Comparison of ENCODE assay signal across 8 mouse cellular contexts in the genomic region with DNA sequence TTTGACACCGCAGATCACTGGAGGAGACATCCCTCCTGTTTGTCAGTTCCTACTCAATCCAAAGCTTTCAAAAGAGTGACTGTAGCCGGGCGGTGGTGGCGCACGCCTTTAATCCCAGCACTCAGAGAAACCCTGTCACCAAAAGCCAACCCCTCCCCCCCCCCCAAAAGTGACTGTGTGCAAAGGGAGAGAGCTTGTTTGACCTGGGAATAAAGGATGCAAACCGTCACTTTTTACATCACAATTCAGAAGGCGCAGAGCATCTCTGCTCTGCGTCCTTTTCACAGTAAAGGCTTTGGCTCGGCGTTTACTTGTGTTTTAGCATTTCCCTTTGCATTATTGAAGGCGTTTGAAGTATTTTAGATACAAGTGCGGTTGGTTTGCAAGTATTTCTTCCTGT. TPM values are rescaled to one million over a fixed set of nuclear protein-coding genes. Genes with fewer than 3 reads are reported as not detected.
DNase-seq lines count a peak whose midpoint lies in the region; ATAC-seq lines count a peak whose summit lies in the region.
"Had no signal": no experiment of that assay in that cellular context is flagged by ENCODE, and none has a peak within 500 bp of the region (broad histone marks: within the 10 kb centered on the region; RNA-seq: fewer than 3 reads in every experiment).

No protein-coding gene starts in this region.

- no peaks in the 10 kb centered on the region for H3K36me3 ChIP-seq in lung, embryonic 15.5 days
- no peaks in the 10 kb centered on the region for H3K36me3 ChIP-seq in forebrain, embryonic 13.5 days (ENCODE audit: poor library complexity, severe bottlenecking)
- H3K36me3 ChIP-seq in limb, embryonic 15.5 days: no peaks in the 10 kb centered on the region
- H3K36me3 ChIP-seq in stomach, embryonic 15.5 days: no peaks in the 10 kb centered on the region

- DNase-seq in lung, postnatal 14 days: no peak
- DNase-seq in gastrocnemius, postnatal 4 days (ENCODE audit: low spot score in 2 of 2): no peak

- peak overlapping the region; percentile 18; the same call in 1 of the 2 replicates for H3K9ac ChIP-seq in lung, embryonic 15.5 days
- H3K9ac ChIP-seq in forebrain, embryonic 13.5 days: peak overlapping the region; percentile 58
- peak overlapping the region; percentile 11; the same call in 1 of the 2 replicates for H3K9ac ChIP-seq in limb, embryonic 15.5 days
- H3K9ac ChIP-seq in stomach, embryonic 15.5 days: no peak overlapping the region; the same call in 1 of the 2 replicates

- no peaks in the 10 kb centered on the region for H3K9me3 ChIP-seq in lung, embryonic 15.5 days
- no peaks in the 10 kb centered on the region for H3K9me3 ChIP-seq in forebrain, embryonic 13.5 days (replicated peaks)
- no peaks in the 10 kb centered on the region for H3K9me3 ChIP-seq in limb, embryonic 15.5 days
- no peaks in the 10 kb centered on the region for H3K9me3 ChIP-seq in stomach, embryonic 15.5 days
- H3K9me3 ChIP-seq: megakaryocyte, embryonic 14.5 days had no signal

- peak overlapping the region; percentile 35 for H3K4me3 ChIP-seq in lung, embryonic 15.5 days
- H3K4me3 ChIP-seq in forebrain, embryonic 13.5 days: peak overlapping the region; percentile 35
- peak overlapping the region; percentile 34 for H3K4me3 ChIP-seq in limb, embryonic 15.5 days
- peak overlapping the region; percentile 38 for H3K4me3 ChIP-seq in stomach, embryonic 15.5 days (replicated peaks)

- no peak overlapping the region for H3K27ac ChIP-seq in lung, embryonic 15.5 days
- no peak overlapping the region for H3K27ac ChIP-seq in forebrain, embryonic 13.5 days
- H3K27ac ChIP-seq in limb, embryonic 15.5 days: no peak overlapping the region
- no peak overlapping the region for H3K27ac ChIP-seq in stomach, embryonic 15.5 days

- no peak for ATAC-seq in lung, embryonic 15.5 days (ENCODE audit: borderline replicate concordance, extremely low read depth, low FRiP score, low TSS enrichment)
- ATAC-seq in forebrain, embryonic 13.5 days: no peak
- no peak for ATAC-seq in limb, embryonic 15.5 days (ENCODE audit: insufficient number of reproducible peaks, low FRiP score, low TSS enrichment, low read depth)
- no peak for ATAC-seq in stomach, embryonic 15.5 days (ENCODE audit: insufficient read depth, low FRiP score, low read depth)
- no peak for ATAC-seq in CD4-positive, CD25-positive, alpha-beta regulatory T cell, adult 4 months

- H3K4me1 ChIP-seq in lung, embryonic 15.5 days: peaks cover 16% of the 10 kb centered on the region
- peaks cover 16% of the 10 kb centered on the region for H3K4me1 ChIP-seq in forebrain, embryonic 13.5 days
- peaks cover 17% of the 10 kb centered on the region; the same call in 1 of the 2 replicates for H3K4me1 ChIP-seq in limb, embryonic 15.5 days
- H3K4me1 ChIP-seq in stomach, embryonic 15.5 days: peaks cover 7% of the 10 kb centered on the region

- 14% methylated on average over 12 of the region's 12 CpGs for WGBS in lung, embryonic 15.5 days
- 6% methylated on average over 12 of the region's 12 CpGs for WGBS in forebrain, embryonic 13.5 days
- WGBS in limb, embryonic 15.5 days: 18% methylated on average over 12 of the region's 12 CpGs
- WGBS in stomach, embryonic 15.5 days: 19% methylated on average over 12 of the region's 12 CpGs

- H3K4me2 ChIP-seq in lung, embryonic 15.5 days: peak overlapping the region; percentile 64
- peak overlapping the region; percentile 62 for H3K4me2 ChIP-seq in forebrain, embryonic 13.5 days
- peak overlapping the region; percentile 51 for H3K4me2 ChIP-seq in limb, embryonic 15.5 days
- peak overlapping the region; percentile 75 for H3K4me2 ChIP-seq in stomach, embryonic 15.5 days

- H3K27me3 ChIP-seq in lung, embryonic 15.5 days: no peaks in the 10 kb centered on the region
- peaks cover 21% of the 10 kb centered on the region for H3K27me3 ChIP-seq in forebrain, embryonic 13.5 days
- H3K27me3 ChIP-seq in limb, embryonic 15.5 days: 0 out of 2 replicates have a peak, but pooled peaks cover 7% of the 10 kb centered on the region
- no peaks in the 10 kb centered on the region for H3K27me3 ChIP-seq in stomach, embryonic 15.5 days (replicated peaks)
- H3K27me3 ChIP-seq: megakaryocyte, embryonic 14.5 days had no signal

RNA-seq across cellular contexts. Expression of a gene that starts 7.6 kb away (rescaled TPM):
- 202 and 203 TPM in 2 replicates for polyA plus RNA-seq in lung, embryonic 15.5 days (2015; fragmentation: Nextera tagmentation; extraction: Ambion mirVana)
- polyA plus RNA-seq in forebrain, embryonic 13.5 days (2015; fragmentation: Nextera tagmentation; extraction: Ambion mirVana): 229 and 252 TPM in 2 replicates
- polyA plus RNA-seq in limb, embryonic 15.5 days (2015; fragmentation: Nextera tagmentation; extraction: Ambion mirVana): 259 and 273 TPM in 2 replicates
- 224 and 234 TPM in 2 replicates for polyA plus RNA-seq in stomach, embryonic 15.5 days (2015; fragmentation: Nextera tagmentation; extraction: Ambion mirVana)
- total RNA-seq in gastrocnemius, postnatal 4 days (2021): 100 to 1,000 TPM; 274 to 300 TPM
- polyA plus RNA-seq in CD4-positive, CD25-positive, alpha-beta regulatory T cell, adult 4 months (2017; shearing (Covaris generic)): 100 to 1,000 TPM; 558 to 662 TPM

RNA-seq across cellular contexts. Expression of a gene that starts 27.9 kb away (rescaled TPM):
- 135 and 138 TPM in 2 replicates for polyA plus RNA-seq in lung, embryonic 15.5 days (2015; fragmentation: Nextera tagmentation; extraction: Ambion mirVana)
- polyA plus RNA-seq in forebrain, embryonic 13.5 days (2015; fragmentation: Nextera tagmentation; extraction: Ambion mirVana): 150 and 164 TPM in 2 replicates
- 75.9 and 87.0 TPM in 2 replicates for polyA plus RNA-seq in limb, embryonic 15.5 days (2015; fragmentation: Nextera tagmentation; extraction: Ambion mirVana)
- 109 and 117 TPM in 2 replicates for polyA plus RNA-seq in stomach, embryonic 15.5 days (2015; fragmentation: Nextera tagmentation; extraction: Ambion mirVana)
- total RNA-seq in gastrocnemius, postnatal 4 days (2021): 10 to 100 TPM; 16.2 to 16.4 TPM
- polyA plus RNA-seq in CD4-positive, CD25-positive, alpha-beta regulatory T cell, adult 4 months (2017; shearing (Covaris generic)): 10 to 100 TPM; 38.4 to 51.1 TPM

RNA-seq across cellular contexts. Expression of a gene that starts 42.0 kb away (rescaled TPM):
- polyA plus RNA-seq in lung, embryonic 15.5 days (2015; fragmentation: Nextera tagmentation; extraction: Ambion mirVana): 0.59 and 4.1 TPM in 2 replicates
- polyA plus RNA-seq in forebrain, embryonic 13.5 days (2015; fragmentation: Nextera tagmentation; extraction: Ambion mirVana): 0.69 TPM in 1 of 2 replicates, not detected in the other
- 0.43 and 1.9 TPM in 2 replicates for polyA plus RNA-seq in limb, embryonic 15.5 days (2015; fragmentation: Nextera tagmentation; extraction: Ambion mirVana)
- polyA plus RNA-seq in stomach, embryonic 15.5 days (2015; fragmentation: Nextera tagmentation; extraction: Ambion mirVana): 12.3 and 42.4 TPM in 2 replicates
- 1 to 10 TPM in 1 of 2 experiments, under 1 TPM in 1; 0.52 to 8.6 TPM for total RNA-seq in gastrocnemius, postnatal 4 days (2021)
- polyA plus RNA-seq in CD4-positive, CD25-positive, alpha-beta regulatory T cell, adult 4 months (2017; shearing (Covaris generic)): not detected

RNA-seq across cellular contexts. Expression of a gene that starts 46.7 kb away (rescaled TPM):
- polyA plus RNA-seq in lung, embryonic 15.5 days (2015; fragmentation: Nextera tagmentation; extraction: Ambion mirVana): 0.19 TPM in 1 of 2 replicates, not detected in the other
- not detected in 2 replicates for polyA plus RNA-seq in forebrain, embryonic 13.5 days (2015; fragmentation: Nextera tagmentation; extraction: Ambion mirVana)
- 2.5 TPM in 1 of 2 replicates, not detected in the other for polyA plus RNA-seq in limb, embryonic 15.5 days (2015; fragmentation: Nextera tagmentation; extraction: Ambion mirVana)
- polyA plus RNA-seq in stomach, embryonic 15.5 days (2015; fragmentation: Nextera tagmentation; extraction: Ambion mirVana): 0.10 TPM in 1 of 2 replicates, not detected in the other
- total RNA-seq in gastrocnemius, postnatal 4 days (2021): 10 to 100 TPM; 35.8 to 82.7 TPM
- not detected for polyA plus RNA-seq in CD4-positive, CD25-positive, alpha-beta regulatory T cell, adult 4 months (2017; shearing (Covaris generic))
